Mouse (Mus musculus) stomach, postnatal 0 days (tissue): ENCODE measurements around the gene Eif4g3. TPM values are rescaled to one million over a fixed set of nuclear protein-coding genes. Genes with fewer than 3 reads are reported as not detected.

Source experiments
- ATAC-seq: fragments of 200-750 bp; cut with Nextera tagmentation; 2 replicates; pipeline ENCODE4 v1.8.0; 2017; ENCODE audit not compliant: low FRiP score, low TSS enrichment
- DNase-seq: peaks from one replicate; pipeline ENCODE4 v3.0.0-alpha.2; 2016; ENCODE audit warnings: low spot score
- H3K27ac ChIP-seq: fragments of 300-500 bp; sonication (generic); replicated peaks from 2 replicates; pipeline ENCODE4 v1.5.1; 2014; ENCODE audit warnings: mild to moderate bottlenecking, control low read depth
- H3K27me3 ChIP-seq: fragments of 300-500 bp; sonication (generic); 2 replicates; pipeline ENCODE4 v1.6.1; 2014; ENCODE audit warnings: low read length; ENCODE audit not compliant: control insufficient read depth, insufficient read depth
- H3K36me3 ChIP-seq: fragments of 300-500 bp; sonication (generic); 2 replicates; pipeline ENCODE4 v1.6.1; 2014; ENCODE audit warnings: low read length, mixed read lengths; ENCODE audit not compliant: control insufficient read depth, insufficient read depth
- H3K4me1 ChIP-seq: fragments of 300-500 bp; sonication (generic); replicated peaks from 2 replicates; pipeline ENCODE4 v1.6.1; 2014; ENCODE audit warnings: antibody characterized with exemption; ENCODE audit not compliant: control insufficient read depth, insufficient read depth
- H3K4me2 ChIP-seq: fragments of 300-500 bp; sonication (generic); replicated peaks from 2 replicates; pipeline ENCODE4 v1.6.1; 2014; ENCODE audit warnings: low read depth, mild to moderate bottlenecking, control low read depth, moderate library complexity
- H3K4me3 ChIP-seq: fragments of 300-500 bp; sonication (generic); 2 replicates; pipeline ENCODE4 v1.5.1; 2014; ENCODE audit warnings: low read depth, low read length, control low read depth
- H3K9ac ChIP-seq: fragments of 300-500 bp; sonication (generic); 2 replicates; pipeline ENCODE4 v1.6.1; 2014; ENCODE audit warnings: mild to moderate bottlenecking, low read length, control low read depth, mixed read lengths
- H3K9me3 ChIP-seq: fragments of 300-500 bp; sonication (generic); 2 replicates; pipeline ENCODE4 v1.6.1; 2016; ENCODE audit warnings: low read length; ENCODE audit not compliant: control insufficient read depth
- CTCF ChIP-seq: IDR thresholded peaks from 2 replicates; pipeline ENCODE4 v1.5.1; 2016; ENCODE audit warnings: antibody characterized with exemption, low read depth, mild to moderate bottlenecking, moderate library complexity
- EP300 ChIP-seq: optimal IDR thresholded peaks from 2 replicates; pipeline ENCODE3; 2016; ENCODE audit warnings: antibody characterized with exemption
- WGBS: fragments of 180-500 bp; shearing (Covaris S2); extraction: QIAGEN DNeasy Blood & Tissue Kit; methylation state at CpG from one replicate; pipeline ENCODE4 v1.1.7; 2014; 5-methylcytosine and 5-hydroxymethylcytosine counted together
- polyA plus RNA-seq: library from polyadenylated mRNA; unstranded; fragments of >200 nt; fragmentation: Nextera tagmentation; extraction: Ambion mirVana; gene quantifications from 2 replicates; pipeline ENCODE4 v1.2.1, GENCODE M21; 2015

The Eif4g3 gene
- polyA plus RNA-seq, 1 experiment from 2014 or later: 11.4 TPM

DNA sequence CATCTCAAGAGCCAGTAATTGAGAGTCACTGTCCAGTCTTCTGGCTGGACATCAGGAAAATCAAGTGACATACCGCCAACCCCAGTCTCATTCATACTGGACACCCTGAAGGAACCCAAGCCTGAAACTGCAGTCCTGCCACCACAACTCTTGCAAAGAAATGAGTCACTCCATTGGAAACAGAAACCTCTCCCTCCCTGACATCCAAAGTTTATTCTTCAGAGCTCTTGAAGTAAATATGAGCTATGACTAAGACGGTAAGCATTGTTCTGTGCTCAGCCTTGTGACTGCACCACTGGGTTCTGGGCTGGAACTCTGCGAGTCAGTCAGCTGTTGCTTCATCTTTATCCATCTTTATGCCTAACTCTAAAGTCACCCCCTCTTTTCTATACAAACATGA, 221.0 kb downstream of the Eif4g3 start:
- Histone ChIP-seq H3K9me3 (no peaks in the 10 kb centered on the region), H3K36me3 (no peaks in the 10 kb centered on the region), H3K27ac (peak overlapping the region; percentile 67), H3K4me2 (no peak overlapping the region), H3K4me3 (no peak overlapping the region), H3K4me1 (no peaks in the 10 kb centered on the region; the same call in 1 of the 2 replicates), H3K9ac (no peak overlapping the region), H3K27me3 (no peaks in the 10 kb centered on the region)
- 28% methylated on average over 3 of the region's 3 CpGs for WGBS
- DNase-seq (peak; percentile 38), ATAC-seq (peak; percentile 63)
- no peak for TF ChIP-seq CTCF
- TF ChIP-seq EP300: no peak

DNA sequence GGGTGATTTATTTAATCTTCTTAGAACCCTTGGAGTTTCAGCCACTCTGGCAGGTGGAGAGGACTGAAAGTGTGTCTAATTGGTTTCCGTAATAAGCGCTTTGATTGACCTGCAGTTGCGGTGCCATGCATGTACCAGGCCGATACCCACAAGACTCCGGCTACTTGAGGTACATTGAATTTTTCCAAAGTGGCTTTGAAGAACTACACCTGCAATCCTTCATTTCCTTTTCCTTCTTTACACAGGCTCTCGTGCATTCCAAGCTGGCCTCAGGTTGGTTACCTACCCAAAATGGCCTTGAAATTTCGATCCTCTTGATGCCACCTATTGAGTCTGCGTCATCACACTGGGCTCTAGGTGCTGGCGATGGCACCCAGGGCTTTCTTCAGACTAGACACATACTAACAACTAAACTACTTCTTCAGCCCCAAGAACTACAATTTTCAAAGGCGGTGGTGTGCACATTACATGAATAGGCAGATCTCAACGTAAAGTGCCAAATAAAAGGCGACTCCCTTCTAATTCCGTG, 222.9 kb downstream of the Eif4g3 start:
- Histone ChIP-seq H3K27me3 (no peaks in the 10 kb centered on the region), H3K27ac (peak overlapping the region; percentile 100), H3K4me2 (peak overlapping the region; percentile 69), H3K9ac (peak overlapping the region; percentile 99), H3K36me3 (no peaks in the 10 kb centered on the region), H3K4me3 (peak overlapping the region; percentile 86), H3K9me3 (no peaks in the 10 kb centered on the region), H3K4me1 (no peaks in the 10 kb centered on the region; the same call in 1 of the 2 replicates)
- ATAC-seq (no peak), DNase-seq (no peak)
- TF ChIP-seq EP300 (no peak), CTCF (no peak)
- WGBS: 43% methylated on average over 13 of the region's 13 CpGs

DNA sequence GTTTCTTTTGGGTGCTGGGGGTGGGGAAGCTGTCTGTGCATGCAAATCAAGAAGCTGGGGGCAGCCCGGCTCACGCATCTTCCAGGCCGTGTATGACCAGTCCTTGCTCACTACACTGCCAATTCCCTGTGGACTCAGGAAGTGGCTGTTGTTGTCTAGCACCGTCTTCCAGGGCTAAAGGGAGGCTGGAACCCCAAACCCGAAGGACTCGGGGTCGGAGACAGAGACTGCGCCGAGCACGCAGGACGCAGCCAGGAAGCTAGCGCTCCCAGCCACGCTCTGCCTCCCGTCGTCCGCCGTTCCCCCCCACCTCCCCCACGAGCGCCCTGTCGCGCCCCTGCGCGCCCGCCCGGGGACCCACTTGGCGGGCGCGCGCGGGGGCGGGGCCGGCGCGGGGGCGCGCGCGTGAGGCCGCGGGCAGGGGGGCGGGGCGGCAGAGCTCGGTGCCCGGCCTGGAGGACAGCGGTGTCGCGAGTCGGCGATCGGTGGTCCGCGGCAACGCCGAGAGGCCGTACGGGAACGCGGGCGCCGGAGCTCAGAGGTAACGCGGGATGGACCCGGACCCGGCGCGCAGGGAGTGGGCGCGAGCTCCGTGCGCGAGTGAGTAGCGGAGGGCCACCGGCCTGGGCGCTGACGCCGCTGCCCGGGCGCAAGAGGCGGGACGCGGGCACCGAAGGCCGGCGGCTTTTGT, 223.5 kb downstream of the Eif4g3 start, which contains the start of gene Hp1bp3:
Gene Hp1bp3, plus strand, starts transcription at position 97 of the 691 bp plus-strand sequence.
- TF ChIP-seq EP300: no peak
- no peak for TF ChIP-seq CTCF
- Histone ChIP-seq H3K9me3 (no peaks in the 10 kb centered on the region), H3K9ac (peak within 1 kb of the TSS; percentile 99), H3K27me3 (no peaks in the 10 kb centered on the region), H3K4me3 (peak within 1 kb of the TSS; percentile 86), H3K4me1 (no peaks in the 10 kb centered on the region; the same call in 1 of the 2 replicates), H3K36me3 (no peaks in the 10 kb centered on the region), H3K4me2 (peak within 1 kb of the TSS; percentile 79), H3K27ac (peak within 1 kb of the TSS; percentile 100)
- peak; percentile 87 for DNase-seq
- WGBS: under 1% methylated on average over 50 of the region's 84 CpGs
- peak; percentile 57 for ATAC-seq

DNA sequence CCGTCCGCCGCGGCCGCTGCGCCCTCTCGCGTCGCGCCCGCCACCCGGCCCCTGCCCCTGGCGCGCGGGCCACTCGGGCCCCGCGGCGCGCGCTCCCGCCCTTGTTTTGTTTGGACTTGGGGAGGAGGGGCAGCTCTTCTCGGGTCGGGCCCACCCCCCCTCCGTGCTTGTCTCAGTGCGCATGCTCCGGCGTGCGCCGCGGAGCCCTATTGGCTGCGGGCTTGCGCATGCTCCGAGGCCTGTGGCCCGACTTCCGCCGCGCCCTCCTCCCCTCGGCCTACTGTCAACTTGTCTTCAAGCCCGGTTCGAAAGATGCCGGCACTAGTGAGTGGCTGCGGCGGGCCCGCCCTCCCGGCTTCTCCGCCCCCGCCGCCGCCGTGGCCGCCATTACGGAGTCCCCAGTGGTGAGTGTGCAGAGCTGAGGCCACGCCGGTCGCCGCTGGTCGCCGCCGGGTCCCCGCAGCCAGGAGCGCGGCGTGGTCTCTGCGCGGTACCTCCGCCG, 224.1 kb downstream of the Eif4g3 start:
- Histone ChIP-seq H3K4me1 (no peaks in the 10 kb centered on the region; the same call in 1 of the 2 replicates), H3K4me3 (peak overlapping the region; percentile 86), H3K27ac (peak overlapping the region; percentile 100), H3K27me3 (no peaks in the 10 kb centered on the region), H3K36me3 (no peaks in the 10 kb centered on the region), H3K4me2 (peak overlapping the region; percentile 79), H3K9me3 (no peaks in the 10 kb centered on the region), H3K9ac (peak overlapping the region; percentile 99)
- DNase-seq (peak; percentile 99), ATAC-seq (peak; percentile 95)
- TF ChIP-seq EP300: no peak
- TF ChIP-seq CTCF: peak; percentile 1; the same call in 1 of the 2 replicates
- under 1% methylated on average over 48 of the region's 68 CpGs for WGBS

DNA sequence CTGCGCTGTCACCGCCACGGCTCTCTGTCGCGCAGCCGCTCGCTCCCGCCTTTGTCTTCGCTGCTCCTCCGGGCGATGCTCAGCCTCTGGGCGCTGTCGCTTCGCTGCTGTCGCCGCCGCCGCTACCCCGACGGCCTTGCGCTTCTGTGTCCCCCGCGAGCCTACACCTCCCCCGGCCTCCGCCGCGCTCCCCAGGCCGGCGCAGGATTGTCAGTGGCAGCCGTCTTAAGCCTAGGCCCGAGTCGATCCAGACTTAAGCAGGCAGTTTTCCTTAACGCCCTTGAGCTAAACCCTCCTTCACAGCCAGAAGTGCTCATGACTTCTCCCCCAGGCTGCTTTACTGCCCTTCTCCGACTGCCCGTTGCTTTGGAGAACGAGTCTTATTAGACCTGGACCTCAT, 224.6 kb downstream of the Eif4g3 start:
- Histone ChIP-seq H3K4me1 (no peaks in the 10 kb centered on the region; the same call in 1 of the 2 replicates), H3K9me3 (no peaks in the 10 kb centered on the region), H3K4me3 (peak overlapping the region; percentile 86), H3K27ac (peak overlapping the region; percentile 100), H3K27me3 (no peaks in the 10 kb centered on the region), H3K9ac (peak overlapping the region; percentile 99), H3K36me3 (no peaks in the 10 kb centered on the region), H3K4me2 (peak overlapping the region; percentile 79)
- DNase-seq (no peak), ATAC-seq (0 out of 2 replicates have a peak, but pooled peaks have one; percentile 0)
- TF ChIP-seq EP300 (no peak), CTCF (no peak)
- WGBS: under 1% methylated on average over 36 of the region's 36 CpGs
